Mouse (Mus musculus): Measurements from ENCODE around the gene Hoxb7. TPM values are rescaled to one million over a fixed set of nuclear protein-coding genes. Genes with fewer than 3 reads are reported as not detected.

Hoxb7 gene
- 0.15 and 0.24 TPM in 2 replicates for polyA plus RNA-seq (2015; fragmentation: Nextera tagmentation; extraction: Ambion mirVana)

GRCm38 (mm10) chr11:96285771-96286738, at the start of gene Hoxb7:
Gene Hoxb7, plus strand, starts transcription at chr11:96286623.
- ATAC-seq (ENCODE audit: insufficient read depth): no peak
- no peak within 1 kb of the TSS for H3K9ac ChIP-seq
- peaks cover 9% of the 10 kb centered on the region; the same call in 1 of the 2 replicates for H3K4me1 ChIP-seq (replicated peaks)
- peak within 1 kb of the TSS; percentile 43 for H3K4me2 ChIP-seq
- under 1% methylated on average over 43 of the region's 43 CpGs for WGBS (ENCODE audit: insufficient replicate concordance)
- H3K27ac ChIP-seq (replicated peaks): no peak within 1 kb of the TSS
- peaks cover 100% of the 10 kb centered on the region for H3K27me3 ChIP-seq
- no peaks in the 10 kb centered on the region for H3K9me3 ChIP-seq (replicated peaks)
- peak within 1 kb of the TSS; percentile 17; the same call in 1 of the 2 replicates for H3K4me3 ChIP-seq (replicated peaks)
- H3K36me3 ChIP-seq (replicated peaks): no peaks in the 10 kb centered on the region

DNA sequence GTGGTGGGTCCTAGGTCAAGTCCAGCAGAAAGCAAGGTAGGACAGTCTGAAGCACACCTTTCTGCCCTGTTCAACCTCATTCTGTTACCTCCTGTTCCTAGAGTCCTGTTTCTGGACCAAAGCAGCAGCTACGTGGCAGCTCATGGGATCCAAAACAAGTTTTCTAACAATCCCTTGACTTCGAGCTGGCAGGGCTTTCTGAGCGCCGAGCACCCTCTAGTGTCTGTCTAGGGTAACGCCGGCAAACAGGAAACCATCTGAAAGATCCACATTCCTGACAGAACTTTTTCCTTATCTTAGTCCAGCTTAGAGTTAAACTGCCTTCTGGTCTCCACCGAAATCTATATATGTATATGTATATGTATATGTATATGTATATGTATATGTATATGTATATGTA, 46.2 kb upstream of the Hoxb7 start:
- H3K4me2 ChIP-seq: no peak overlapping the region
- H3K9ac ChIP-seq: no peak overlapping the region
- no peaks in the 10 kb centered on the region for H3K36me3 ChIP-seq (replicated peaks)
- H3K9me3 ChIP-seq (replicated peaks): no peaks in the 10 kb centered on the region
- H3K27ac ChIP-seq (replicated peaks): no peak overlapping the region
- H3K27me3 ChIP-seq: peaks cover 47% of the 10 kb centered on the region
- 2% methylated on average over 7 of the region's 7 CpGs for WGBS (ENCODE audit: insufficient replicate concordance)
- ATAC-seq (ENCODE audit: insufficient read depth): no peak
- H3K4me3 ChIP-seq (replicated peaks): no peak overlapping the region
- no peaks in the 10 kb centered on the region for H3K4me1 ChIP-seq (replicated peaks)

DNA sequence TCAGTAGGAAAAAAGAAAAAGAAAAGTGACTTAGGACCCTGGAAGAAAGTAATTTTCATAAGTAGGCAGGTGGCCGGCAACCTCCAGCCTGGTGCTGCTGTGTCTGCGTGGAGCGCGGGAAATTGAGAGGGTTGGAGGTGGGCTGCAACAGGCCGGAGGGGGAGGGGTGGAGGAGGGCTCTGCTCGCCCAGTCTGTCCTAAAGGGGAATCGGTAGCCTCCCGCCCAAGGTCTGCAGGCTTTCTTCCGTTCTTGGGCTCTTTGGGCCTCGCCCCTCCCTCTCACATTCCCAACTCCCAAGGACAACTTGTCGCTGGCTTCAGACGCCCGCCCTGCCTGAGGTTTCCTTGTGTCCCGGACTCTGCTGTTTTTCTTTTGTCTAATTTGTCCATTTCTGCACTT, 35.5 kb upstream of the Hoxb7 start:
- no peaks in the 10 kb centered on the region for H3K36me3 ChIP-seq (replicated peaks)
- H3K27me3 ChIP-seq: peaks cover 85% of the 10 kb centered on the region
- no peak overlapping the region for H3K4me2 ChIP-seq

DNA sequence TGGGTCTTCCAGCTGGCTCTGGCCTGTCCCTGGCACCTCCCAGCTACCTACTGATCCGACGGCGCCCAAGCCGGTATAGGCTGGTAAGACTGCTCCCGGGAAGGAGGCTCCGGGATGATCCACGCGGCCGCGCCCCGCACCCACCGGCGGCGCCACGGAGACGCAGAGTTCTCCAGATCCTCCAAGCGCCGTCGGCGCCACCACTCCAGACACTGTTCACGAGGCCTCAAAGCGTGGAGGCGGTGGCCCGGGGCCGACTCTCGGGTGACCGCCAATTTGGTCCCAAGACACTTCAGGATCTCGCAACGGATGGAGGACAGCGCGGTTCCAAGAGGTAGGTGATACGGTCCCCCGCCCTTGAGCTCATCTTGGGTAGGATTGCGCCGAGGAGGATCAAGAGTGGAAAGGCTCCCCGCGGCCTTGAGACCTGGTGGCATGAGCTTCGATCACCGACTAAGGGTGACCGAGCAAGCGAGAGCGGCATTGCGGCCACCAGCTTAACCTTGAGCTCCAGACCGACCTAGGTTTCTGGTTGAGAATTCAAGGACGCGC, 34.9 kb upstream of the Hoxb7 start:
- no peaks in the 10 kb centered on the region for H3K36me3 ChIP-seq (replicated peaks)
- ATAC-seq (ENCODE audit: insufficient read depth): no peak
- H3K4me3 ChIP-seq (replicated peaks): no peak overlapping the region
- peaks cover 92% of the 10 kb centered on the region for H3K27me3 ChIP-seq
- 2% methylated on average over 46 of the region's 46 CpGs for WGBS (ENCODE audit: insufficient replicate concordance)
- no peak overlapping the region for H3K9ac ChIP-seq
- H3K27ac ChIP-seq (replicated peaks): no peak overlapping the region
- no peak overlapping the region for H3K4me2 ChIP-seq
- no peaks in the 10 kb centered on the region for H3K4me1 ChIP-seq (replicated peaks)
- H3K9me3 ChIP-seq (replicated peaks): no peaks in the 10 kb centered on the region

More for the DNA sequence above, 35.5 kb upstream of the Hoxb7 start:
- no peak overlapping the region for H3K9ac ChIP-seq
- WGBS (ENCODE audit: insufficient replicate concordance): 2% methylated on average over 14 of the region's 14 CpGs
- ATAC-seq (ENCODE audit: insufficient read depth): no peak
- no peaks in the 10 kb centered on the region for H3K4me1 ChIP-seq (replicated peaks)
- no peak overlapping the region for H3K4me3 ChIP-seq (replicated peaks)
- no peak overlapping the region for H3K27ac ChIP-seq (replicated peaks)
- no peaks in the 10 kb centered on the region for H3K9me3 ChIP-seq (replicated peaks)

- Histone ChIP-seq H3K4me3 (replicated peaks) (no peak overlapping the region), H3K4me1 (replicated peaks) (no peaks in the 10 kb centered on the region), H3K9ac (no peak overlapping the region), H3K36me3 (replicated peaks) (no peaks in the 10 kb centered on the region), H3K27me3 (peaks cover 100% of the 10 kb centered on the region), H3K27ac (replicated peaks) (no peak overlapping the region), H3K4me2 (no peak overlapping the region), H3K9me3 (replicated peaks) (no peaks in the 10 kb centered on the region)
- no peak for ATAC-seq (ENCODE audit: insufficient read depth)
- 12% methylated on average over 12 of the region's 12 CpGs for WGBS (ENCODE audit: insufficient replicate concordance)
Observed at GRCm38 (mm10) chr11:96252541-96253120, 33.8 kb upstream of the Hoxb7 start.

GRCm38 (mm10) chr11:96254221-96254620, 32.2 kb upstream of the Hoxb7 start:
- WGBS (ENCODE audit: insufficient replicate concordance): 2% methylated on average over 11 of the region's 11 CpGs
- no peak overlapping the region for H3K9ac ChIP-seq
- H3K4me2 ChIP-seq: no peak overlapping the region
- peaks cover 100% of the 10 kb centered on the region for H3K27me3 ChIP-seq
- ATAC-seq (ENCODE audit: insufficient read depth): no peak
- no peaks in the 10 kb centered on the region for H3K9me3 ChIP-seq (replicated peaks)
- no peaks in the 10 kb centered on the region for H3K4me1 ChIP-seq (replicated peaks)
- no peak overlapping the region for H3K4me3 ChIP-seq (replicated peaks)
- no peak overlapping the region for H3K27ac ChIP-seq (replicated peaks)
- H3K36me3 ChIP-seq (replicated peaks): no peaks in the 10 kb centered on the region

DNA sequence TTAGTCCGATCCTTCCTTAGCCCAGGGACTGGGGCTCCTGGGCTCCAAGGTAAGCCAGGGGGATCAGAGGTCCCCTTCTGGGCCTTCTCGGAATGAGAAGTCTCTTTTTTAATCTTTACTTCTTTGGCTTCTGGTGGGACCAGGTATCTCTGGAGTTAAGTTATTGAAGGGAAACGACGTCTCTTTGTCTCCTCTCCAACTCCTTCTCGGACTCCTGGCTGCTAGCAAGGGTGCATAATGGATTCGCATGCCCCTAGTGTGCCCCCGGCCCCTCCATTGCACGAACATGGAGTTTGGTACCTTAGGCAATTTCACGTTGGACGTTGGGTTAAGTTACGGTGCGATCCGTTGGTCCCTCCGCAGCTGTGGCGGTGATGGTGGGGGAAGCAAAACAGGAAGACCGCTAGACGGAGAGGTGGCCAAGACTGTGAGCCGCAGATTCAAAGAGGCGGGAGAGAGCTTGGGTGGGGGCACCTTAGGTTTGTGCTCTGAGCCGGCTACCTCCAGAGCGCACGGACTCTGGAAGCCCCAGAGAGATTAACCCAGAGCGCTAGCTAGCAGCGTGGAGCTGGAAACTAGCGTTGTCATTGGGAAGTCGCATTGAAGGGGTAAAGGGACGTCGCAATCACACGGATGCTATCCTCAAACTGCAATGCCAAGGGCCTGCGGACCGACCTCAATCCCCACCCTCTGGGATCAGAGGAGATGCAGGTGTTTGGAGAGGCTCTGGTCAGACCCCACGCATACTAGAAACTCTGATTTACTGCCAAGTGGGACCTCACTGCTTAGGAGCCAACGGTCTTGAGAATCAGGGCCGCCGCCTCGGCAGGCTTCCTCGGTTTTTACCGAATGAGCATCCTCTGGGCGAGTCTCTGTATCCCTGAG, 31.1 kb upstream of the Hoxb7 start:
- no peaks in the 10 kb centered on the region for H3K9me3 ChIP-seq (replicated peaks)
- H3K36me3 ChIP-seq (replicated peaks): no peaks in the 10 kb centered on the region
- H3K4me1 ChIP-seq (replicated peaks): no peaks in the 10 kb centered on the region
- H3K27me3 ChIP-seq: peaks cover 99% of the 10 kb centered on the region
- no peak overlapping the region for H3K9ac ChIP-seq
- no peak overlapping the region for H3K4me2 ChIP-seq
- no peak for ATAC-seq (ENCODE audit: insufficient read depth)
- no peak overlapping the region for H3K27ac ChIP-seq (replicated peaks)
- WGBS (ENCODE audit: insufficient replicate concordance): 2% methylated on average over 39 of the region's 39 CpGs
- no peak overlapping the region for H3K4me3 ChIP-seq (replicated peaks)

- Histone ChIP-seq H3K27me3 (peaks cover 99% of the 10 kb centered on the region), H3K36me3 (replicated peaks) (no peaks in the 10 kb centered on the region), H3K27ac (replicated peaks) (no peak overlapping the region), H3K4me3 (replicated peaks) (no peak overlapping the region), H3K9ac (no peak overlapping the region), H3K4me2 (no peak overlapping the region), H3K4me1 (replicated peaks) (no peaks in the 10 kb centered on the region), H3K9me3 (replicated peaks) (no peaks in the 10 kb centered on the region)
- 4% methylated on average over 14 of the region's 14 CpGs for WGBS (ENCODE audit: insufficient replicate concordance)
- no peak for ATAC-seq (ENCODE audit: insufficient read depth)
Observed at GRCm38 (mm10) chr11:96255996-96256445, 30.4 kb upstream of the Hoxb7 start.

DNA sequence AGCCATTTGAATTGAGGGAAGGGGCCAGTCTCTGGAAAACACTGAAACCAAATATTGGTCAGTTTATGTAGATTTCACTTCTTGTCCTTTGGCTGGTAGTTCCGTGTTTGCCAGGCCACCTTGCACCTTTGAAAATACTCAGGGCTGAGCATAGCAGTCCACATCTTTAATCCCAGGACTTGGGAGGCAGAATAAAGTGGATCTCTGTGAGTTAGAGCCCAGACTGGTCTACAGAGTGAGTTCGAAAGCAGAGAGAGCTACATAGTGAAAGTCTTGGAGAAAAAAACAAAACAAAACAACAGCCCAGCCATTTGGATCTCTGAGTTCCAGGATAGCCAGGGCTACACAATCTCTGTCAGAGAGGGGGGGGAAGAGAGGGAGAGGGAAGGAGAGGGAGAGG, 29.3 kb upstream of the Hoxb7 start:
- H3K27me3 ChIP-seq: peaks cover 99% of the 10 kb centered on the region
- ATAC-seq (ENCODE audit: insufficient read depth): no peak

GRCm38 (mm10) chr11:96259038-96259437, 27.4 kb upstream of the Hoxb7 start:
- no peak for ATAC-seq (ENCODE audit: insufficient read depth)
- Histone ChIP-seq H3K27me3 (peaks cover 99% of the 10 kb centered on the region), H3K4me1 (replicated peaks) (no peaks in the 10 kb centered on the region), H3K4me3 (replicated peaks) (no peak overlapping the region), H3K27ac (replicated peaks) (no peak overlapping the region), H3K9ac (no peak overlapping the region), H3K36me3 (replicated peaks) (no peaks in the 10 kb centered on the region), H3K4me2 (no peak overlapping the region), H3K9me3 (replicated peaks) (no peaks in the 10 kb centered on the region)
- WGBS (ENCODE audit: insufficient replicate concordance): 17% methylated on average over 2 of the region's 2 CpGs

More for the DNA sequence above, 29.3 kb upstream of the Hoxb7 start:
- Histone ChIP-seq H3K27ac (replicated peaks) (no peak overlapping the region), H3K9me3 (replicated peaks) (no peaks in the 10 kb centered on the region), H3K4me1 (replicated peaks) (no peaks in the 10 kb centered on the region), H3K9ac (no peak overlapping the region), H3K4me3 (replicated peaks) (no peak overlapping the region), H3K4me2 (no peak overlapping the region), H3K36me3 (replicated peaks) (no peaks in the 10 kb centered on the region)
- WGBS (ENCODE audit: insufficient replicate concordance): 17% methylated on average over 2 of the region's 2 CpGs

Data from liver, embryonic 15.5 days (tissue).